Mouse (Mus musculus) bone marrow, adult 2 months (tissue): ENCODE results near the gene Crybg3.

ENCODE experiments used
- CTCF ChIP-seq: fragments of 200-500 bp; IDR thresholded peaks from 2 replicates; pipeline ENCODE4 v1.5.1; 2011; ENCODE audit warnings: low read length, control low read depth; ENCODE audit not compliant: control insufficient read depth, insufficient read depth
- POLR2A ChIP-seq: fragments of 200-500 bp; IDR thresholded peaks from 2 replicates; pipeline ENCODE4 v1.6.1; 2011; ENCODE audit warnings: low read depth, mild to moderate bottlenecking, control low read depth, low read length, borderline replicate concordance; ENCODE audit not compliant: control insufficient read depth

DNA sequence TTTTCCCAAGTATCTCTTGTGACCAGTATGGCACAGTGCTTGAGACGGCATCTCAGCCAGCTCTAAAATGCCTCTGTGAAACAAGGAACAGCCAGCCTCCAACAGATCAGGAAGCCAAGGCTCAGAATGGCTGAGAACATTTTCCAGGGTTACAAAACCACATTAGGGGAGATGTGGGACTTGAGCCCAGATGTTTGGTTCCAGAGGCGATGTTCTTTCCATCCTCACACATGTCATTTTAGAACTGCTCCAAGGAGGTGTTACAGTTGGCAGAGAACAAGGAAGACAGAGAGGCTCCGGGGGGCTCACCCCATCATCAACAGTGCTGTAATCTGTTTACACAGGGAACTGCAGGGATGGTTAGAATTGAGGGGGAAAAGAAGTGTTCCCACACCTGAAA, 28.1 kb downstream of the Crybg3 start:
- TF ChIP-seq CTCF = no peak
- no peak for TF ChIP-seq POLR2A
